Mouse (Mus musculus) gastrocnemius, postnatal 14 days (tissue): Measurements from ENCODE around the gene Osbpl8. TPM values are rescaled to one million over a fixed set of nuclear protein-coding genes. Genes with fewer than 3 reads are reported as not detected.
"Not testable (repeated sequence)": the region's sequence is repeated elsewhere in the genome, so short reads cannot be mapped to it uniquely, and the experiment has no call there.

Source experiments
- DNase-seq: peaks from one replicate; pipeline ENCODE4 v3.0.0; 2021; ENCODE audit warnings: mixed read lengths
- intact Hi-C: fragments of 180-260 bp; cut with DNase I; formaldehyde crosslinking; loops from one replicate; pipeline ENCODE4 v1.15.1; 2025; ENCODE audit warnings: low total_unique reads
- total RNA-seq, 2 experiments: library from RNA; stranded (reverse); gene quantifications; 2 replicates each; pipeline ENCODE4 v1.2.3; 2021

The Osbpl8 gene
- total RNA-seq, 2 experiments from 2014 or later, result 14.4 to 14.8 TPM

DNA sequence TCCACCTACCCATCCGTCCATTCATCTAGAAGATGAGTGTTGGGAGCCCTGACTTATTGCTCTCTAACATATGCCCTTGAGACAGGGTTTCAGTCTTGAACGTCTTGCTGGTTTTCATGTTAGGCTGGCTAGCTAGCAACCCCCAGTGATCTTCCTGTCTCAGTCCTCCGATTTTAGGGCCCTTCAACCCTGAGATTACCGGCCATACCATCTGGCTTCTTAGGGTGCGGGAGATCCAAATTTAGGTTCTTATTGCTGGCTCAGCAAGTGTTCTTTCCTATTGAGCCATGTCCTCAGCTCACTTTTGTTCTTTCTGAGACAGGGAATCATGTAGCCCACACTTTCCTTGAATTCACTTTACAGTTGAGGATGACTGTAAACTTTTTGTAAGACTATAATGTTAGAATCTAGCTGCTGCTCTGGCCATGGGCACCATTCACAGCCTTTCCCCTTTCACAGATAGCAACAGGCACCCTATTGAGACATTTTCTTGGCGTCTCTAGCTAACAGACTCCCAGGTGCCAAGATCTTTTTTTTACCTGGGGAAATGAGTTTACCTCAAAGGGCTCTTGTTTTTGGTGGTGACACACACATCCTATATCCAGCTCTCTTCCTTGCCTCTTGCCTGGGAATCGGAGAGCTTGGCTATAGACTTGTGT is 9.2 kb downstream of the Osbpl8 start:
- no peak for DNase-seq
- intact Hi-C loops, result no loop called here

DNA sequence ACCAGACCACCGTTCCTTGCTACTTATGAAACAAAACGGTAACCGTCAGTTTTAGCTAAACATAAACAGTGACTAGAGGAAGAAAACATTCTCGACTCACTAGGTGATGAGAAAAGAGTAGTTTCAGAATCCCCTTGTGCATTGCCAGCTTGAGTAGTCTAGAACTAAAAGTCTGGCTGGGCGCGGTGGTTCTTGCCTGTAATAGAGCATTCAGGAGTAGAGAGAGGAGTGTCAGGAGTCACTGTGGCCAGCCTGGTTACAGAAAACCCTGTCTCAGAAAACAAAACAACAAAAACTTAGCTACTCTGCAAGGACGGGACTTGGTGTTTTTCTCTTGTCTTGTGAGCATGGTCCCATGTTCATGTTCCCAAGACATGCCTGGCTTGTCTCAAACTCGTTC is 12.8 kb downstream of the Osbpl8 start:
- DNase-seq, result no peak
- intact Hi-C loops, result no loop called here

DNA sequence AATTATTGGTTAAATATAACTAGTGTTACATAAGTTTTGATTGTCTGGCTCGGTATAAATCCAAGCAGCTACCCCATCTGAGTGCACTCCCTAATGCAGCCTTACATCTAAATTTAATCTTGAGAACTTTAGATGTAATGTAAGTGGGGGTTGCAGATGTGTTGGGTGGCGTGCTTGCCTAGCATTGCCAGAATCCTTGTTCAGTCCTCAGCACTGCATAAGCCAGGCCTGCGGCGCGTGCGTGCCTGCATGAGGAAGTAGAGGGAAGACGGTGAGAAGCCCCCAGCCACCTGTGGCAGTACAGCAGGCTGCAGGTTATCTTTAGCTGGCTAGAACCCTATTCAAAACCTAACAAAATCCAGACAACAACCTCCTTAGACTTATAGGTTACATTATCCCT is 13.5 kb downstream of the Osbpl8 start:
- intact Hi-C loops, result no loop called here
- DNase-seq, result no peak

GRCm38 (mm10) chr10:111180633-111181032 is 16.1 kb downstream of the Osbpl8 start:
- no peak for DNase-seq
- intact Hi-C loops, result no loop called here

- intact Hi-C loops, result no loop called here
- peak; percentile 14 for DNase-seq
Observed at GRCm38 (mm10) chr10:111183634-111184270, 19.2 kb downstream of the Osbpl8 start.

- DNase-seq, result no peak
- intact Hi-C loops, result no loop called here
Observed at GRCm38 (mm10) chr10:111185574-111186269, 21.2 kb downstream of the Osbpl8 start.

- no peak for DNase-seq
- intact Hi-C loops, result no loop called here
Observed at GRCm38 (mm10) chr10:111189022-111189555, 24.5 kb downstream of the Osbpl8 start.

- DNase-seq, result no peak
- intact Hi-C loops, result no loop called here
Observed at GRCm38 (mm10) chr10:111190110-111190795, 25.7 kb downstream of the Osbpl8 start.

DNA sequence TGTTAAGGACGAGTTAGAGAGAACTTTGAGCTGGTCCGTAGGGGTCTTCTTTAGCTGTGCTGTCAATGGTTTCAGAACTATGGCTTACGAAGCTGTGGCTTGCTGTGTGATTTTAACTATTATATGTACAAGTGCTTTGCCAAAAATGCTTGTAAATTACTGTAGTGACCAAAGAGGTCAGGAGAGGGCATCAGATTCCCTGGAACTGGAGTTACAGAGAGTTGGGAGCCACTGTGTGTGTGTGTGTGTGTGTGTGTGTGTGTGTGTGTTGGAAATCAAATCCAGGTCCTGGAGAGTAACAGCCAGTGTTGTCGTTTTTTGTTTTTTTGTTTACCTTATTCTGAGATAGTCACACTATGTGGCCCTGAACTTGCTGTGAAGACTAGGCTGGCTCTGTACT is 29.0 kb downstream of the Osbpl8 start:
- no peak for DNase-seq
- intact Hi-C loops, result no loop called here

- intact Hi-C loops, result no loop called here
- DNase-seq, result no peak
Observed at GRCm38 (mm10) chr10:111196191-111196590, 31.6 kb downstream of the Osbpl8 start.

DNA sequence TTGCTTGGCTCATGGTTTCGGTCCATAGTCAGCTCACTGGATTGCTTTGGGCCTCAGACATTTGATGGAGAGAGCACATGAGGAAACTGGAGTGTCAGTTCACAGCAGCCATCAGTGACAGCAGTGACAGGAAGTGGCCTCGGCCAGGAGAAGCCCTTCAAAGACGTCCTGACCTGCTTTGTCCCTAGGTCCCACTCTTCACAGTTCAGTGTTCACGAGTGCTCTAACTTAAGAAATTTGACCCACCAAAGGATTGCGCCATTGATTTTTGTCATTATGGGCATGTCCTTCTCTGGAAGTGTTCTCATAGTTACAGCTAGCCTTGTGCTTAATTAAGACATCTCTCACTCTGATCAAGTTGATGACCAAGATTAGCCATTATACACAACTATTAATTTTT is 34.2 kb downstream of the Osbpl8 start:
- intact Hi-C loops, DNase-seq: not testable (repeated sequence)

DNA sequence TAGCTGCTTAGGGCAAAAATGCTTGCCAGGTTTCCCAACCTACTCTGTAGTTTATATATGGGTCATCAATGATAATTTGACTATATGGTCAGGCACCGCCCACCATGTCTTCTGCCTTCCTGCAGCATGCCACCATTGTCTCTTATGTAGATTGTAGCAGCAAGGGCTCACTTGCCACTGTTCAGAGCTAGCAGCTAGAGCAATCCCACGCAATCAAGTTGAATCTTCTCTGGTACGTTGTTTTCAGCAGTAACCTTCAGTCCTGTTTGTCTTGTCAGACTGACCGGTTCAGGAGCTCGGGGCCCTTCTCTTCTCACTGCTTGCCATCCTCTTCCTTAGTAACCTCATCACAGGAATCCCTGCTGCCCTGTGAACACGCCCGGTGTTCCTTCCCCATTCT is 36.6 kb downstream of the Osbpl8 start:
- DNase-seq, result no peak
- intact Hi-C loops, result no loop called here

DNA sequence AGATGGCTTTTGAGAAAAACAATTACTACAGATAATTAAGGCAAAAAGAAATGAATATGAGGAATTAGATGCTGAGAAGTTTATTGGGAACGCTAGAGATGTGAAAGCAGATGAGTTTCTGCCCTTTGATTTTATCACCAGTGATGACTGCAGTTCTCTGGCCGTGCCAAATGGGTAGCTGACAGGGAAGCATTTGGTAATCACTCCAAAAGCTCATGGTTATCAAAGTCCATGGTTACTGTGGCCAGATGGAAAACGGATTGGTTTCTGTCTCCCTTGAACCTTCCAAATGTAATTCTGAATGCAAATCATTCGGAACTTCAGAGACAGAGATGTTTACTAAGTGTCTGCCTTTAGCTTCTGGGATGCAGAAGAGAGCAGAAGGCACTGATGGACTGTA is 37.1 kb downstream of the Osbpl8 start:
- no peak for DNase-seq
- intact Hi-C loops, result no loop called here

- intact Hi-C loops, result no loop called here
- no peak for DNase-seq
Observed at GRCm38 (mm10) chr10:111204089-111204488, 39.5 kb downstream of the Osbpl8 start.

GRCm38 (mm10) chr10:111205421-111205820 is 40.9 kb downstream of the Osbpl8 start:
- DNase-seq, result no peak
- intact Hi-C loops, result no loop called here

GRCm38 (mm10) chr10:111207386-111207785 is 42.8 kb downstream of the Osbpl8 start:
- DNase-seq, result no peak
- intact Hi-C loops, result no loop called here

DNA sequence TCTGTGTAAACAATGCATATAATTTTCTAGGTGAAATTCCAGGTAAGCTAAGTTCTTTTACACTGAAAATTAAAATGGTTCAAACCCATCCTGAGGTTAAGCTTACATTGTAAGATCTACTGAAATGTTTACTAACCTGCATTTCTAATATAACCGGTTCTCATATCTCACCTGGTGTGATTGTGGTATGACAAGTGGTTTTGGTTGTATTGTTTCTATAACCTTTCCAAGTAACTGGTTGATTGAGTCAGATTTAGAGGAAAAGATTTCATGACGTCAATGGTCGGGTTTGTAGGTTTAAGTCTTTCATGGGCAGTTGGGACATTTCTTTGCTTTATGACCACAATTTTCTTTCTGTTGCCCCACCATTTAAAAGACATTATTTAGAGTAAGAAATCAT is 49.5 kb downstream of the Osbpl8 start:
- intact Hi-C loops, result no loop called here
- no peak for DNase-seq

DNA sequence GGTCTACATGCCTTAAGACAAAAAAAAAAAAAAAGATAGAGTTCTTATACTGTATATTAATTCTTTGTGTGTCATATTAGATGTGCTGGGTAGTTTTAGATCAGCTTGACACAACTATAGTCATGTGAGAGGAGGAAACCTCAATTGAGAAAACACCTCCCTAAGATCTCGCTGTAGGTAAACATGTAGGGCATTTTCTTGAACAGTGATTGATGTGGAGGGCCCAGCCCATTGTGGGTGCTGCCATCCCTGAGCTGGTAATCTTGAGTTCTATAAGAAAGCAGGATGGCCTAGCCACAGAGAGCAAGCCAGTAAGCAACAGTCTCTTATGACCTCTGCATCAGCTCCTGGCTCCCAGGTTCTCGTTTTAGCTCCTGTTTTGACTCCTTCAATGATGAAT is 50.1 kb downstream of the Osbpl8 start:
- no peak for DNase-seq
- intact Hi-C loops, result no loop called here

GRCm38 (mm10) chr10:111215572-111215971 is 51.0 kb downstream of the Osbpl8 start:
- no peak for DNase-seq
- intact Hi-C loops, result no loop called here

DNA sequence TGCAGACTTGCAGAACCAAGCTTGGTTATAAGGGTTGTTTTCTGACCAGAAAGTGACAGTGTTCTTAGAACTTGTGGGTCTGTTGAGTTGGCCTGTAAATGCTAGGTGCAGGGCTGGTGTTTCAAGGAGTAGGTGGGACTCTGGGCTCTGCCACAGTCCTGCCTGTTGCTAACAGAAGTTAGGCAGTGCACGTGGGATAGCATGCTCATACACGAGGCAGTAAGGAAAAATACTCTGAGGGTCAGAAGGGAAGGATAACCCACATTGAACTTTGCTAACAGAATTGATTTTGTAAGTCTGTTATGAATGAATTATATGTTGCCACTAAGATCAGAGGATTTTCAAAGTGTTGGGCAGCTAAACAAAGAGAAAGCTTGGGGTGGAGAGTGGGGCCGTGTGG is 51.6 kb downstream of the Osbpl8 start:
- intact Hi-C loops, result no loop called here
- no peak for DNase-seq
